8 mouse cellular contexts compared by ENCODE assay signal in the genomic region with DNA sequence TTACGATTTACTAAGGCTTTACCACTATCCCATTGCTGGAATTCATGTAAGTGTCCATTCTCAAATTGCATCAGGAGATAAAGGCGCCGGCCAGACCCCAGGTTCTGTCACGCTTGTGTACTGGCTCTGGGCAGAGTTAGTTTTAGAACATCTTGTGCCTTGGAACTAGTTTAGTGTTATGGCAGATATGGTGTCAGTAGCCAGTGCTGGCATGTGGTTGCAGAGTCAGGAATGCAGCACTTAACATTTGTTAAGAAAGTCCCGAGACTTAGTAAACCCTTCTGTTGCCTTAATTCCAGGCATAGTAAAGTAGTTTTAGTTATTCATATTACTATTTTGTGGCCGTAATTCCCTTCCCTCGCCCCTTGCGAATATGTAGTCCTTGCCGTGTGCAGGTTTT. TPM values are rescaled to one million over a fixed set of nuclear protein-coding genes. Genes with fewer than 3 reads are reported as not detected.
A peak's percentile ranks its signal among the peaks of the same experiment; 100 is the strongest.
DNase-seq lines count a peak whose midpoint lies in the region; ATAC-seq lines count a peak whose summit lies in the region.

No protein-coding gene starts in this region.

- H3K4me3 ChIP-seq in embryonic facial prominence, embryonic 11.5 days (ENCODE audit: low read depth, low read length), result peak overlapping the region; percentile 85; the same call in 1 of the 2 replicates
- H3K4me3 ChIP-seq in heart, embryonic 16.5 days (ENCODE audit: low read length), result peak overlapping the region; percentile 89
- peak overlapping the region; percentile 78 for H3K4me3 ChIP-seq in lung, embryonic 15.5 days

- WGBS in embryonic facial prominence, embryonic 11.5 days, result 74% methylated on average over 9 of the region's 9 CpGs
- 56% methylated on average over 9 of the region's 9 CpGs for WGBS in heart, embryonic 16.5 days
- WGBS in lung, embryonic 15.5 days, result 54% methylated on average over 9 of the region's 9 CpGs

- H3K27me3 ChIP-seq in embryonic facial prominence, embryonic 11.5 days (ENCODE audit: control insufficient read depth, insufficient read depth, low read length), result no peaks in the 10 kb centered on the region
- no peaks in the 10 kb centered on the region for H3K27me3 ChIP-seq in heart, embryonic 16.5 days (ENCODE audit: control insufficient read depth, insufficient read depth, low read length)
- H3K27me3 ChIP-seq in lung, embryonic 15.5 days, result no peaks in the 10 kb centered on the region

- no peaks in the 10 kb centered on the region; the same call in 1 of the 2 replicates for H3K4me1 ChIP-seq in embryonic facial prominence, embryonic 11.5 days (ENCODE audit: control insufficient read depth, insufficient read depth, low read length)
- H3K4me1 ChIP-seq in heart, embryonic 16.5 days (ENCODE audit: control insufficient read depth, insufficient read depth, low read length), result peaks cover 16% of the 10 kb centered on the region
- H3K4me1 ChIP-seq in lung, embryonic 15.5 days, result peaks cover 15% of the 10 kb centered on the region

- intact Hi-C loops in heart, postnatal 25 days (cut with DNase I), result no loop called here

- peak; percentile 61 to 74 for DNase-seq in heart, adult 18-20 months
- DNase-seq in heart, postnatal 25 days (ENCODE audit: low spot score), result no peak
- DNase-seq in embryonic facial prominence, embryonic 11.5 days (ENCODE audit: low spot score), result no peak
- no peak for DNase-seq in testis, postnatal 14 days (ENCODE audit: low spot score)
- no peak for DNase-seq in spleen, postnatal 4 days (ENCODE audit: low spot score in 2 of 2)

- no peaks in the 10 kb centered on the region for H3K9me3 ChIP-seq in embryonic facial prominence, embryonic 11.5 days (replicated peaks; ENCODE audit: control insufficient read depth, low read length)
- no peaks in the 10 kb centered on the region for H3K9me3 ChIP-seq in heart, embryonic 16.5 days (replicated peaks; ENCODE audit: control insufficient read depth, low read length)
- H3K9me3 ChIP-seq in lung, embryonic 15.5 days, result no peaks in the 10 kb centered on the region

- H3K27ac ChIP-seq in embryonic facial prominence, embryonic 11.5 days (replicated peaks; ENCODE audit: low read depth, low read length), result no peak overlapping the region
- no peak overlapping the region for H3K27ac ChIP-seq in heart, embryonic 16.5 days (ENCODE audit: low read length)
- H3K27ac ChIP-seq in lung, embryonic 15.5 days, result no peak overlapping the region

- H3K36me3 ChIP-seq in embryonic facial prominence, embryonic 11.5 days (replicated peaks; ENCODE audit: control insufficient read depth, insufficient read depth, low read depth, low read length), result no peaks in the 10 kb centered on the region
- peaks cover 3% of the 10 kb centered on the region; the same call in 1 of the 2 replicates for H3K36me3 ChIP-seq in heart, embryonic 16.5 days (ENCODE audit: control insufficient read depth, insufficient read depth)
- no peaks in the 10 kb centered on the region for H3K36me3 ChIP-seq in lung, embryonic 15.5 days

- ATAC-seq in embryonic facial prominence, embryonic 11.5 days (replicated peaks; ENCODE audit: insufficient number of reproducible peaks, low FRiP score, low TSS enrichment, low read depth), result no peak
- no peak for ATAC-seq in heart, embryonic 16.5 days (replicated peaks; ENCODE audit: extremely low read depth, insufficient read depth, low FRiP score)
- no peak for ATAC-seq in lung, embryonic 15.5 days (ENCODE audit: borderline replicate concordance, extremely low read depth, low FRiP score, low TSS enrichment)
- ATAC-seq in megakaryocyte, adult 5-6 weeks (ENCODE audit: poor library complexity, severe bottlenecking), result no peak

- H3K4me2 ChIP-seq in embryonic facial prominence, embryonic 11.5 days (ENCODE audit: low read depth, low read length), result peak overlapping the region; percentile 91
- H3K4me2 ChIP-seq in heart, embryonic 16.5 days (ENCODE audit: low read depth, low read length), result peak overlapping the region; percentile 96
- peak overlapping the region; percentile 89 for H3K4me2 ChIP-seq in lung, embryonic 15.5 days

- H3K9ac ChIP-seq in embryonic facial prominence, embryonic 11.5 days (replicated peaks; ENCODE audit: low read length), result no peak overlapping the region
- H3K9ac ChIP-seq in heart, embryonic 16.5 days (ENCODE audit: low read length), result no peak overlapping the region
- no peak overlapping the region for H3K9ac ChIP-seq in lung, embryonic 15.5 days

RNA-seq across cellular contexts. Expression of a gene that starts 1.7 kb away (rescaled TPM):
- total RNA-seq in heart, adult 18-20 months (2021), result 10 to 100 TPM; 75.3 to 89.2 TPM
- 10 to 100 TPM; 94.8 to 98.9 TPM for total RNA-seq in heart, postnatal 25 days (2021)
- 67.1 and 81.1 TPM in 2 replicates for polyA plus RNA-seq in embryonic facial prominence, embryonic 11.5 days (2014; fragmentation: Nextera tagmentation; extraction: Ambion mirVana)
- 33.2 and 34.2 TPM in 2 replicates for polyA plus RNA-seq in heart, embryonic 16.5 days (2015; fragmentation: Nextera tagmentation; extraction: Ambion mirVana)
- 38.8 and 39.7 TPM in 2 replicates for polyA plus RNA-seq in lung, embryonic 15.5 days (2015; fragmentation: Nextera tagmentation; extraction: Ambion mirVana)
- total RNA-seq in megakaryocyte, adult 5-6 weeks (2015), result 12.0 and 12.2 TPM in 2 replicates
- total RNA-seq in megakaryocyte, adult 5-6 weeks (2017), result 16.7 and 21.4 TPM in 2 replicates

Comparison
In these comparisons a context has a peak if more than half of its experiments do, and no peak if none do; other contexts are left out.
1. DNase-seq: peak in heart, adult 18-20 months (2 of 2); none in heart, postnatal 25 days (single experiment), embryonic facial prominence, embryonic 11.5 days (single experiment), testis, postnatal 14 days (single experiment) and spleen, postnatal 4 days (0 of 2).
2. Peak in every context shown above with its lines, with median percentiles within 50 percentile points of each other: H3K4me2 ChIP-seq and H3K4me3 ChIP-seq.